Mouse (Mus musculus) megakaryocyte, adult 5-6 weeks (primary cell): ENCODE results near the gene Tcirg1. TPM values are rescaled to one million over a fixed set of nuclear protein-coding genes. Genes with fewer than 3 reads are reported as not detected.

ENCODE experiments used
- ATAC-seq: 2 replicates; pipeline ENCODE4 v1.8.0; 2016; ENCODE audit warnings: mild to moderate bottlenecking, inconsistent platforms; ENCODE audit not compliant: poor library complexity, severe bottlenecking
- total RNA-seq, 2 experiments: library from RNA; stranded (forward) in 1 of 2; stranded (reverse) in 1 of 2; fragments of 153-499, 151-499 nt in 1 of 2; fragments of 221-1000, 200-1000 nt in 1 of 2; gene quantifications; 2 replicates each; pipeline versions ENCODE4 v1.2.3 to v1.2.4; 2015 to 2017

Tcirg1 gene
- total RNA-seq, 2 experiments from 2014 or later, result 197 to 315 TPM

GRCm38 (mm10) chr19:3902966-3903365 is 4.0 kb downstream of the Tcirg1 start:
- no peak for ATAC-seq

GRCm38 (mm10) chr19:3899618-3900017 is 7.3 kb downstream of the Tcirg1 start:
- no peak for ATAC-seq

GRCm38 (mm10) chr19:3898952-3899351 is 8.0 kb downstream of the Tcirg1 start:
- ATAC-seq, result peak; percentile 56; the same call in 1 of the 2 replicates

- no peak for ATAC-seq
Measured at GRCm38 (mm10) chr19:3897557-3897956, 9.4 kb downstream of the Tcirg1 start.

- ATAC-seq, result no peak
Measured at GRCm38 (mm10) chr19:3896208-3896607, 10.7 kb downstream of the Tcirg1 start.

- ATAC-seq, result no peak
Measured at GRCm38 (mm10) chr19:3895171-3895631, 11.7 kb downstream of the Tcirg1 start.

- ATAC-seq, result no peak
Measured at GRCm38 (mm10) chr19:3894294-3894693, 12.6 kb downstream of the Tcirg1 start.

- no peak for ATAC-seq
Measured at GRCm38 (mm10) chr19:3893545-3894116, 13.3 kb downstream of the Tcirg1 start.

GRCm38 (mm10) chr19:3890181-3890580 is 16.8 kb downstream of the Tcirg1 start:
- ATAC-seq, result no peak; the same call in 1 of the 2 replicates

GRCm38 (mm10) chr19:3889096-3889495 is 17.8 kb downstream of the Tcirg1 start:
- ATAC-seq, result no peak

- no peak for ATAC-seq
Measured at GRCm38 (mm10) chr19:3884325-3884990, 22.5 kb downstream of the Tcirg1 start.

GRCm38 (mm10) chr19:3882214-3882613 is 24.7 kb downstream of the Tcirg1 start:
- ATAC-seq, result peak; percentile 73

- ATAC-seq, result peak; percentile 70
Measured at GRCm38 (mm10) chr19:3880054-3880848, 26.7 kb downstream of the Tcirg1 start.

GRCm38 (mm10) chr19:3875045-3875444 is 31.9 kb downstream of the Tcirg1 start:
- no peak for ATAC-seq

GRCm38 (mm10) chr19:3872373-3872772 is 34.6 kb downstream of the Tcirg1 start:
- no peak for ATAC-seq

GRCm38 (mm10) chr19:3871468-3871867 is 35.5 kb downstream of the Tcirg1 start:
- no peak for ATAC-seq

- no peak for ATAC-seq
Measured at GRCm38 (mm10) chr19:3868290-3868689, 38.6 kb downstream of the Tcirg1 start.

- ATAC-seq, result no peak
Measured at GRCm38 (mm10) chr19:3864960-3865359, 42.0 kb downstream of the Tcirg1 start.

GRCm38 (mm10) chr19:3862713-3863112 is 44.2 kb downstream of the Tcirg1 start:
- no peak for ATAC-seq

- ATAC-seq, result no peak
Measured at GRCm38 (mm10) chr19:3857220-3857619, 49.7 kb downstream of the Tcirg1 start.

- no peak for ATAC-seq
Measured at GRCm38 (mm10) chr19:3855601-3856000, 51.3 kb downstream of the Tcirg1 start.

- no peak for ATAC-seq
Measured at GRCm38 (mm10) chr19:3855091-3855490, 51.8 kb downstream of the Tcirg1 start.
